Mouse (Mus musculus) NIH3T3 (cell line): ENCODE data around the gene Pptc7.
"Not testable (repeated sequence)": the region's sequence is repeated elsewhere in the genome, so short reads cannot be mapped to it uniquely, and the experiment has no call there.

Source experiments
- DNase-seq: peaks from one replicate; pipeline ENCODE4 v3.0.0-alpha.2; 2012; ENCODE audit warnings: low read depth

The Pptc7 gene

GRCm38 (mm10) chr5:122302810-122303745 lies 18.9 kb downstream of the Pptc7 start:
- peak; percentile 55 for DNase-seq

GRCm38 (mm10) chr5:122303937-122304336 lies 19.8 kb downstream of the Pptc7 start:
- DNase-seq = peak; percentile 93

- peak; percentile 70 for DNase-seq
These were observed 20.4 kb downstream of the Pptc7 start for GRCm38 (mm10) chr5:122304541-122304940.

GRCm38 (mm10) chr5:122305472-122305871 lies 21.3 kb downstream of the Pptc7 start:
- peak; percentile 42 for DNase-seq

- no peak for DNase-seq
These were observed 22.4 kb downstream of the Pptc7 start for GRCm38 (mm10) chr5:122306536-122306935.

GRCm38 (mm10) chr5:122310699-122311098 lies 26.5 kb downstream of the Pptc7 start:
- no peak for DNase-seq

GRCm38 (mm10) chr5:122311692-122312091 lies 27.5 kb downstream of the Pptc7 start:
- DNase-seq = no peak

- DNase-seq = no peak
These were observed 28.2 kb downstream of the Pptc7 start for GRCm38 (mm10) chr5:122312346-122312745.

GRCm38 (mm10) chr5:122312942-122313684 lies 28.9 kb downstream of the Pptc7 start:
- DNase-seq = no peak

- peak; percentile 63 for DNase-seq
These were observed 31.0 kb downstream of the Pptc7 start for GRCm38 (mm10) chr5:122314966-122315667.

GRCm38 (mm10) chr5:122317329-122318045 lies 33.3 kb downstream of the Pptc7 start:
- peak; percentile 39 for DNase-seq

- peak; percentile 56 for DNase-seq
These were observed 33.9 kb downstream of the Pptc7 start for GRCm38 (mm10) chr5:122318100-122318499.

GRCm38 (mm10) chr5:122318976-122319375 lies 34.8 kb downstream of the Pptc7 start:
- DNase-seq = not testable (repeated sequence)

- no peak for DNase-seq
These were observed 35.5 kb downstream of the Pptc7 start for GRCm38 (mm10) chr5:122319474-122320204.

GRCm38 (mm10) chr5:122320205-122320781 lies 36.1 kb downstream of the Pptc7 start:
- DNase-seq = peak; percentile 61

- no peak for DNase-seq
These were observed 39.4 kb downstream of the Pptc7 start for GRCm38 (mm10) chr5:122323523-122323922.

- peak; percentile 90 for DNase-seq
These were observed 40.7 kb downstream of the Pptc7 start for GRCm38 (mm10) chr5:122324608-122325431.

- no peak for DNase-seq
These were observed 41.3 kb downstream of the Pptc7 start for GRCm38 (mm10) chr5:122325477-122325876.

- no peak for DNase-seq
These were observed 43.1 kb downstream of the Pptc7 start for GRCm38 (mm10) chr5:122327283-122327682.

GRCm38 (mm10) chr5:122330269-122330668 lies 46.1 kb downstream of the Pptc7 start:
- peak; percentile 45 for DNase-seq
